Mouse (Mus musculus): ENCODE measurements around the gene Hypk. TPM values are rescaled to one million over a fixed set of nuclear protein-coding genes. Genes with fewer than 3 reads are reported as not detected.
"Not testable (repeated sequence)": the region's sequence is repeated elsewhere in the genome, so short reads cannot be mapped to it uniquely, and the experiment has no call there.

The Hypk gene
- polyA plus RNA-seq, 1 experiment, result 64.6 TPM

- Histone ChIP-seq H3K27ac (ENCODE audit: control insufficient read depth, insufficient read depth, low read depth, low read length, poor library complexity) (peak overlapping the region; percentile 98), H3K4me3 (replicated peaks; ENCODE audit: control insufficient read depth, low read depth, low read length) (peak overlapping the region; percentile 76), H3K4me1 (ENCODE audit: control insufficient read depth, insufficient read depth, low read length) (no peaks in the 10 kb centered on the region)
- WGBS, result under 1% methylated on average over 54 of the region's 54 CpGs
- TF ChIP-seq POLR2A (IDR thresholded peaks at IDR 0.05; ENCODE audit: borderline replicate concordance, control insufficient read depth, low read depth, low read length) (no peak), CTCF (IDR thresholded peaks at IDR 0.05; ENCODE audit: control insufficient read depth, insufficient read depth, low read length) (no peak)
Measured at GRCm38 (mm10) chr2:121449545-121450011, 3.5 kb upstream of the Hypk start.

GRCm38 (mm10) chr2:121450093-121450492, 3.0 kb upstream of the Hypk start:
- TF ChIP-seq CTCF (IDR thresholded peaks at IDR 0.05; ENCODE audit: control insufficient read depth, insufficient read depth, low read length), result no peak
- TF ChIP-seq POLR2A (IDR thresholded peaks at IDR 0.05; ENCODE audit: borderline replicate concordance, control insufficient read depth, low read depth, low read length), result no peak
- under 1% methylated on average over 7 of the region's 7 CpGs for WGBS

GRCm38 (mm10) chr2:121452361-121452760, 729 bp upstream of the Hypk start:
- H3K4me1 ChIP-seq (ENCODE audit: control insufficient read depth, insufficient read depth, low read length), result no peaks in the 10 kb centered on the region; the same call in 1 of the 2 replicates
- H3K4me3 ChIP-seq (replicated peaks; ENCODE audit: control insufficient read depth, low read depth, low read length), result no peak overlapping the region
- no peak overlapping the region for H3K27ac ChIP-seq (ENCODE audit: control insufficient read depth, insufficient read depth, low read depth, low read length, poor library complexity)
- WGBS, result 76% methylated on average over 4 of the region's 4 CpGs
- no peak for TF ChIP-seq POLR2A (IDR thresholded peaks at IDR 0.05; ENCODE audit: borderline replicate concordance, control insufficient read depth, low read depth, low read length)
- TF ChIP-seq CTCF (IDR thresholded peaks at IDR 0.05; ENCODE audit: control insufficient read depth, insufficient read depth, low read length), result no peak

More at GRCm38 (mm10) chr2:121450093-121450492, 3.0 kb upstream of the Hypk start:
- H3K27ac ChIP-seq (ENCODE audit: control insufficient read depth, insufficient read depth, low read depth, low read length, poor library complexity), result peak overlapping the region; percentile 98
- H3K4me3 ChIP-seq (replicated peaks; ENCODE audit: control insufficient read depth, low read depth, low read length), result peak overlapping the region; percentile 76
- H3K4me1 ChIP-seq (ENCODE audit: control insufficient read depth, insufficient read depth, low read length), result no peaks in the 10 kb centered on the region

- Histone ChIP-seq H3K27ac (ENCODE audit: control insufficient read depth, insufficient read depth, low read depth, low read length, poor library complexity) (no peak overlapping the region), H3K4me1 (ENCODE audit: control insufficient read depth, insufficient read depth, low read length) (no peaks in the 10 kb centered on the region; the same call in 1 of the 2 replicates), H3K4me3 (replicated peaks; ENCODE audit: control insufficient read depth, low read depth, low read length) (no peak overlapping the region)
- no peak for TF ChIP-seq CTCF (IDR thresholded peaks at IDR 0.05; ENCODE audit: control insufficient read depth, insufficient read depth, low read length)
- TF ChIP-seq POLR2A (IDR thresholded peaks at IDR 0.05; ENCODE audit: borderline replicate concordance, control insufficient read depth, low read depth, low read length), result no peak
- WGBS, result 95% methylated on average over 6 of the region's 6 CpGs
Measured at GRCm38 (mm10) chr2:121453917-121454316, 827 bp downstream of the Hypk start.

- Histone ChIP-seq H3K4me1 (ENCODE audit: control insufficient read depth, insufficient read depth, low read length) (no peaks in the 10 kb centered on the region; the same call in 1 of the 2 replicates), H3K27ac (ENCODE audit: control insufficient read depth, insufficient read depth, low read depth, low read length, poor library complexity) (no peak overlapping the region), H3K4me3 (replicated peaks; ENCODE audit: control insufficient read depth, low read depth, low read length) (no peak overlapping the region)
- TF ChIP-seq CTCF (IDR thresholded peaks at IDR 0.05; ENCODE audit: control insufficient read depth, insufficient read depth, low read length) (no peak), POLR2A (IDR thresholded peaks at IDR 0.05; ENCODE audit: borderline replicate concordance, control insufficient read depth, low read depth, low read length) (peak; percentile 21; the same call in 1 of the 2 replicates)
- WGBS, result 85% methylated on average over 5 of the region's 5 CpGs
Measured at GRCm38 (mm10) chr2:121455534-121455933, 2.4 kb downstream of the Hypk start.

- TF ChIP-seq POLR2A (IDR thresholded peaks at IDR 0.05; ENCODE audit: borderline replicate concordance, control insufficient read depth, low read depth, low read length), result peak; percentile 86; the same call in 1 of the 2 replicates
- TF ChIP-seq CTCF (IDR thresholded peaks at IDR 0.05; ENCODE audit: control insufficient read depth, insufficient read depth, low read length), result no peak
- H3K4me1 ChIP-seq (ENCODE audit: control insufficient read depth, insufficient read depth, low read length), result no peaks in the 10 kb centered on the region; the same call in 1 of the 2 replicates
- H3K4me3 ChIP-seq (replicated peaks; ENCODE audit: control insufficient read depth, low read depth, low read length), result peak within 1 kb of the TSS; percentile 97
- 3% methylated on average over 41 of the region's 41 CpGs for WGBS
- peak within 1 kb of the TSS; percentile 88 for H3K27ac ChIP-seq (ENCODE audit: control insufficient read depth, insufficient read depth, low read depth, low read length, poor library complexity)
Measured at GRCm38 (mm10) chr2:121456692-121457642, 3.9 kb downstream of the Hypk start, which contains the start of gene Serinc4. Gene Serinc4 (minus strand): TSS chr2:121456781.

- TF ChIP-seq POLR2A (IDR thresholded peaks at IDR 0.05; ENCODE audit: borderline replicate concordance, control insufficient read depth, low read depth, low read length) (no peak), CTCF (IDR thresholded peaks at IDR 0.05; ENCODE audit: control insufficient read depth, insufficient read depth, low read length) (no peak)
- Histone ChIP-seq H3K27ac (ENCODE audit: control insufficient read depth, insufficient read depth, low read depth, low read length, poor library complexity) (no peak overlapping the region), H3K4me3 (replicated peaks; ENCODE audit: control insufficient read depth, low read depth, low read length) (no peak overlapping the region), H3K4me1 (ENCODE audit: control insufficient read depth, insufficient read depth, low read length) (no peaks in the 10 kb centered on the region; the same call in 1 of the 2 replicates)
- 80% methylated on average over 2 of the region's 2 CpGs for WGBS
Measured at GRCm38 (mm10) chr2:121460071-121460470, 7.0 kb downstream of the Hypk start.

- H3K4me3 ChIP-seq (replicated peaks; ENCODE audit: control insufficient read depth, low read depth, low read length); H3K27ac ChIP-seq (ENCODE audit: control insufficient read depth, insufficient read depth, low read depth, low read length, poor library complexity); H3K4me1 ChIP-seq (ENCODE audit: control insufficient read depth, insufficient read depth, low read length): not testable (repeated sequence)
- 65% methylated on average over 4 of the region's 6 CpGs for WGBS
Measured at GRCm38 (mm10) chr2:121468982-121469381, 15.9 kb downstream of the Hypk start.

GRCm38 (mm10) chr2:121472783-121473182, 19.7 kb downstream of the Hypk start:
- not testable (repeated sequence) for H3K27ac ChIP-seq (ENCODE audit: control insufficient read depth, insufficient read depth, low read depth, low read length, poor library complexity); H3K4me1 ChIP-seq (ENCODE audit: control insufficient read depth, insufficient read depth, low read length); H3K4me3 ChIP-seq (replicated peaks; ENCODE audit: control insufficient read depth, low read depth, low read length)
- WGBS, result 89% methylated on average over 3 of the region's 3 CpGs
